Mouse (Mus musculus): ENCODE measurements around the gene Camsap2. TPM values are rescaled to one million over a fixed set of nuclear protein-coding genes. Genes with fewer than 3 reads are reported as not detected.

The Camsap2 gene
- polyA plus RNA-seq (2012; ENCODE audit: insufficient read depth, low replicate concordance): 0.45 and 0.96 TPM in 2 replicates

GRCm38 (mm10) chr1:136345454-136346372, at the start of gene Camsap2:
Gene Camsap2, minus strand, starts transcription at chr1:136346104.
- no peaks in the 10 kb centered on the region for H3K9me3 ChIP-seq
- peaks cover 92% of the 10 kb centered on the region for H3K27me3 ChIP-seq (replicated peaks)
- peak within 1 kb of the TSS; percentile 90 for H3K4me3 ChIP-seq (replicated peaks)
- TF ChIP-seq GATA1 (IDR thresholded peaks at IDR 0.05; ENCODE audit: borderline replicate concordance, low read length): no peak
- no peak for TF ChIP-seq FLI1 (IDR thresholded peaks at IDR 0.05; ENCODE audit: low read length)
- no peaks in the 10 kb centered on the region for H3K36me3 ChIP-seq (replicated peaks; ENCODE audit: low read length)
- peaks cover 18% of the 10 kb centered on the region for H3K4me1 ChIP-seq

- TF ChIP-seq FLI1 (IDR thresholded peaks at IDR 0.05; ENCODE audit: low read length): no peak
- TF ChIP-seq GATA1 (IDR thresholded peaks at IDR 0.05; ENCODE audit: borderline replicate concordance, low read length): no peak
- no peaks in the 10 kb centered on the region for H3K36me3 ChIP-seq (replicated peaks; ENCODE audit: low read length)
- H3K4me1 ChIP-seq: 0 out of 2 replicates have a peak, but pooled peaks cover 3% of the 10 kb centered on the region
- H3K9me3 ChIP-seq: no peaks in the 10 kb centered on the region
- H3K27me3 ChIP-seq (replicated peaks): peaks cover 11% of the 10 kb centered on the region
- H3K4me3 ChIP-seq (replicated peaks): no peak overlapping the region
Measured at GRCm38 (mm10) chr1:136395073-136395472, 49.2 kb upstream of the Camsap2 start.

DNA sequence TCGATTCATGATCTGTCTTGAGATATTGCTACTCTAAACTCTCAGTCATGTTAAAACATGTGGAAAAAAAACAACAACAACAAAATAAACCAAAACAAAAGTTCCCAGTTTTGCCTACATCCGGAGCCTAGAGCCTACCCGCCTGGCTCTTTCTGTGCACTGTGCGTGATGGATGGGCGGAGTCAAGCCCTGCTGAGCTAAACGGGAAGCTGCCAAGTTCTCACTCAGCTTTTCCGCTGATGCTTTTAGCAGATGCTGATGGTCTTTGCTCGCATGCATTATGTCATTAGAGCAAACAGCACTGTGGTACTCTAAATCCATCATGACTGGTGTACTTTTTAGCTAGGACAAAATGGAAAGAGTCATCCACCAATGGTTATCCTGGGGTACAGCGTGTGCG, 48.6 kb upstream of the Camsap2 start:
- Histone ChIP-seq H3K9me3 (no peaks in the 10 kb centered on the region), H3K27me3 (replicated peaks) (peaks cover 9% of the 10 kb centered on the region), H3K4me3 (replicated peaks) (no peak overlapping the region), H3K36me3 (replicated peaks; ENCODE audit: low read length) (no peaks in the 10 kb centered on the region), H3K4me1 (0 out of 2 replicates have a peak, but pooled peaks cover 3% of the 10 kb centered on the region)
- no peak for TF ChIP-seq GATA1 (IDR thresholded peaks at IDR 0.05; ENCODE audit: borderline replicate concordance, low read length)
- TF ChIP-seq FLI1 (IDR thresholded peaks at IDR 0.05; ENCODE audit: low read length): no peak

- Histone ChIP-seq H3K4me1 (no peaks in the 10 kb centered on the region), H3K9me3 (0 out of 2 replicates have a peak, but pooled peaks cover 2% of the 10 kb centered on the region)
- TF ChIP-seq FLI1 (IDR thresholded peaks at IDR 0.05; ENCODE audit: low read length): no peak
- no peak for TF ChIP-seq GATA1 (IDR thresholded peaks at IDR 0.05; ENCODE audit: borderline replicate concordance, low read length)
Measured at GRCm38 (mm10) chr1:136386914-136387313, 41.0 kb upstream of the Camsap2 start.

GRCm38 (mm10) chr1:136381583-136381982, 35.7 kb upstream of the Camsap2 start:
- H3K27me3 ChIP-seq (replicated peaks): peaks cover 12% of the 10 kb centered on the region
- peaks cover 12% of the 10 kb centered on the region for H3K9me3 ChIP-seq
- H3K4me3 ChIP-seq (replicated peaks): no peak overlapping the region
- H3K4me1 ChIP-seq: no peaks in the 10 kb centered on the region
- TF ChIP-seq FLI1 (IDR thresholded peaks at IDR 0.05; ENCODE audit: low read length) (no peak), GATA1 (IDR thresholded peaks at IDR 0.05; ENCODE audit: borderline replicate concordance, low read length) (no peak)
- no peaks in the 10 kb centered on the region for H3K36me3 ChIP-seq (replicated peaks; ENCODE audit: low read length)

More at GRCm38 (mm10) chr1:136386914-136387313, 41.0 kb upstream of the Camsap2 start:
- H3K27me3 ChIP-seq (replicated peaks): peaks cover 10% of the 10 kb centered on the region
- no peaks in the 10 kb centered on the region for H3K36me3 ChIP-seq (replicated peaks; ENCODE audit: low read length)
- no peak overlapping the region for H3K4me3 ChIP-seq (replicated peaks)

GRCm38 (mm10) chr1:136381169-136381568, 35.3 kb upstream of the Camsap2 start:
- TF ChIP-seq FLI1 (IDR thresholded peaks at IDR 0.05; ENCODE audit: low read length) (no peak), GATA1 (IDR thresholded peaks at IDR 0.05; ENCODE audit: borderline replicate concordance, low read length) (no peak)
- H3K27me3 ChIP-seq (replicated peaks): peaks cover 12% of the 10 kb centered on the region
- no peak overlapping the region for H3K4me3 ChIP-seq (replicated peaks)
- no peaks in the 10 kb centered on the region for H3K36me3 ChIP-seq (replicated peaks; ENCODE audit: low read length)
- H3K9me3 ChIP-seq: peaks cover 12% of the 10 kb centered on the region
- no peaks in the 10 kb centered on the region for H3K4me1 ChIP-seq

DNA sequence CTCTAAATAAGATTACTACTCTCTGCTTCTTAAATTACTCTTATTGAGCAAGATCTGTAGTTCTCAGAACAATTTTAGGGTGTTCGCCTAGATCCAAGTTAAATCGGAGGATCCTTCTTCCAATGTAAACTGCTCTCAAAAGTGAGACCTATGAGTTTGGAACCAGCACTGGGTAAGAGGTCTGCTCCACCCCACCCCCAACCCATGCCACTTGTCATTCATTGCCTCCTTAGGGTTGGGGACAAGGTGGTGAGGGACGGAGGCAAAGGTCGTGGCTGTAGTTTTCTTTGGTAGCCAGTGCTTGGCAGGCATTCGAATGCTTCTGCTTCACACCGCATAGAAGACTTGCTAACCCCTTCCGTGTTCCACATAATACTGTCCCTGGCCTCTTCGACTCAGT, 34.7 kb upstream of the Camsap2 start:
- Histone ChIP-seq H3K4me1 (no peaks in the 10 kb centered on the region), H3K36me3 (replicated peaks; ENCODE audit: low read length) (no peaks in the 10 kb centered on the region), H3K27me3 (replicated peaks) (peaks cover 9% of the 10 kb centered on the region), H3K4me3 (replicated peaks) (no peak overlapping the region), H3K9me3 (peaks cover 12% of the 10 kb centered on the region)
- TF ChIP-seq FLI1 (IDR thresholded peaks at IDR 0.05; ENCODE audit: low read length) (no peak), GATA1 (IDR thresholded peaks at IDR 0.05; ENCODE audit: borderline replicate concordance, low read length) (no peak)

GRCm38 (mm10) chr1:136380161-136380560, 34.3 kb upstream of the Camsap2 start:
- peaks cover 12% of the 10 kb centered on the region for H3K9me3 ChIP-seq

GRCm38 (mm10) chr1:136379261-136379660, 33.4 kb upstream of the Camsap2 start:
- TF ChIP-seq GATA1 (IDR thresholded peaks at IDR 0.05; ENCODE audit: borderline replicate concordance, low read length) (no peak), FLI1 (IDR thresholded peaks at IDR 0.05; ENCODE audit: low read length) (no peak)
- H3K9me3 ChIP-seq: peaks cover 16% of the 10 kb centered on the region
- H3K4me3 ChIP-seq (replicated peaks): no peak overlapping the region
- H3K36me3 ChIP-seq (replicated peaks; ENCODE audit: low read length): no peaks in the 10 kb centered on the region
- H3K4me1 ChIP-seq: no peaks in the 10 kb centered on the region
- peaks cover 11% of the 10 kb centered on the region for H3K27me3 ChIP-seq (replicated peaks)

More at GRCm38 (mm10) chr1:136380161-136380560, 34.3 kb upstream of the Camsap2 start:
- Histone ChIP-seq H3K4me1 (no peaks in the 10 kb centered on the region), H3K36me3 (replicated peaks; ENCODE audit: low read length) (no peaks in the 10 kb centered on the region), H3K27me3 (replicated peaks) (peaks cover 9% of the 10 kb centered on the region), H3K4me3 (replicated peaks) (no peak overlapping the region)
- no peak for TF ChIP-seq GATA1 (IDR thresholded peaks at IDR 0.05; ENCODE audit: borderline replicate concordance, low read length)
- TF ChIP-seq FLI1 (IDR thresholded peaks at IDR 0.05; ENCODE audit: low read length): no peak

DNA sequence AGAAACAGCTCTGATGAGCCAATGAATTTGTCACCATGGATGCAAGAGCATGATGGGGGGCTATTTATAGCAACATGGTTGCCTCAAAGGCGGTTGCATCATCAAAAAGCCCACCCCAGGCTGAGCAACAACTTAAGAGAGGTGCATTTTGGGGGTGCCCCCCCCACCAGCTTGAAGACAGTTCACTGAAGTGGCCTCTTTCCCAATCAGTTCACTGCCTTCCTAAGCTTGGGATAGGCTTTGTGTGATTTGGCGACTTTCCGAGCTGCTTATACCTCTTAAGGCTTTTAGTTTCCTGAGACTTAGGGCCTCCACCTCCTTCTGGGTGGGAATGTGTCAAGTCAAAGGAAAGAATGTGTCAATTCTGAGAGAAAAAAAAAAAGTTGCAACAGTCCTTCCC, 20.1 kb upstream of the Camsap2 start:
- Histone ChIP-seq H3K4me1 (no peaks in the 10 kb centered on the region), H3K27me3 (replicated peaks) (peaks cover 37% of the 10 kb centered on the region), H3K36me3 (replicated peaks; ENCODE audit: low read length) (no peaks in the 10 kb centered on the region), H3K4me3 (replicated peaks) (no peak overlapping the region), H3K9me3 (no peaks in the 10 kb centered on the region)
- TF ChIP-seq GATA1 (IDR thresholded peaks at IDR 0.05; ENCODE audit: borderline replicate concordance, low read length) (no peak), FLI1 (IDR thresholded peaks at IDR 0.05; ENCODE audit: low read length) (no peak)

All from megakaryocyte, embryonic 14.5 days (primary cell).